Mouse (Mus musculus) heart, postnatal 0 days (tissue): ENCODE measurements around the gene Frem3. TPM values are rescaled to one million over a fixed set of nuclear protein-coding genes. Genes with fewer than 3 reads are reported as not detected.

Source experiments
- ATAC-seq: fragments of 200-750 bp; cut with Nextera tagmentation; 2 replicates; pipeline ENCODE4 v1.8.0; 2017; ENCODE audit warnings: low read depth, moderate number of reproducible peaks, moderate library complexity; ENCODE audit not compliant: insufficient read depth
- DNase-seq: peaks from one replicate; pipeline ENCODE4 v3.0.0-alpha.2; 2016; ENCODE audit warnings: low spot score
- H3K27ac ChIP-seq: fragments of 300-500 bp; sonication (generic); 2 replicates; pipeline ENCODE4 v1.5.1; 2014; ENCODE audit warnings: low read depth, mild to moderate bottlenecking
- H3K27me3 ChIP-seq: fragments of 300-500 bp; sonication (generic); 2 replicates; pipeline ENCODE4 v1.6.1; 2014; ENCODE audit warnings: low read length, mixed read lengths; ENCODE audit not compliant: control insufficient read depth, insufficient read depth
- H3K36me3 ChIP-seq: fragments of 300-500 bp; sonication (generic); replicated peaks from 2 replicates; pipeline ENCODE4 v1.6.1; 2014; ENCODE audit warnings: low read length, mixed read lengths; ENCODE audit not compliant: control insufficient read depth, insufficient read depth
- H3K4me1 ChIP-seq: fragments of 300-500 bp; sonication (generic); 2 replicates; pipeline ENCODE4 v1.6.1; 2014; ENCODE audit warnings: antibody characterized with exemption; ENCODE audit not compliant: control insufficient read depth, insufficient read depth
- H3K4me2 ChIP-seq: fragments of 300-500 bp; sonication (generic); 2 replicates; pipeline ENCODE4 v1.6.1; 2014; ENCODE audit warnings: low read depth, mild to moderate bottlenecking, low read length, moderate library complexity
- H3K4me3 ChIP-seq: fragments of 300-500 bp; sonication (generic); 2 replicates; pipeline ENCODE4 v1.5.1; 2014; ENCODE audit warnings: low read depth, low read length
- H3K9ac ChIP-seq: fragments of 300-500 bp; sonication (generic); replicated peaks from 2 replicates; pipeline ENCODE4 v1.6.1; 2014; ENCODE audit warnings: low read depth, low read length, mixed read lengths
- H3K9me3 ChIP-seq: fragments of 300-500 bp; sonication (generic); replicated peaks from 2 replicates; pipeline ENCODE4 v1.6.1; 2016; ENCODE audit warnings: low read length; ENCODE audit not compliant: control insufficient read depth
- CTCF ChIP-seq: IDR thresholded peaks from 2 replicates; pipeline ENCODE4 v1.5.1; 2016; ENCODE audit warnings: antibody characterized with exemption, control low read depth, low read depth
- EP300 ChIP-seq: IDR thresholded peaks from 2 replicates; pipeline ENCODE4 v1.6.1; 2016; ENCODE audit warnings: antibody characterized with exemption, low read depth
- WGBS: fragments of 180-500 bp; shearing (Covaris S2); extraction: QIAGEN DNeasy Blood & Tissue Kit; methylation state at CpG from one replicate; pipeline ENCODE4 v1.1.7; 2014; 5-methylcytosine and 5-hydroxymethylcytosine counted together
- polyA plus RNA-seq: library from polyadenylated mRNA; unstranded; fragments of >200 nt; fragmentation: Nextera tagmentation; extraction: Ambion mirVana; gene quantifications from 2 replicates; pipeline ENCODE4 v1.2.1, GENCODE M21; 2015
- total RNA-seq: library from RNA; depleted of rRNA; stranded (reverse); fragments of >200 nt; gene quantifications from 2 replicates; pipeline ENCODE4 v1.2.3, GENCODE M21; 2014; ENCODE audit warnings: low replicate concordance

Frem3 gene
- total and polyA plus RNA-seq, 2 experiments from 2014 or later = 0.07 to 0.15 TPM

DNA sequence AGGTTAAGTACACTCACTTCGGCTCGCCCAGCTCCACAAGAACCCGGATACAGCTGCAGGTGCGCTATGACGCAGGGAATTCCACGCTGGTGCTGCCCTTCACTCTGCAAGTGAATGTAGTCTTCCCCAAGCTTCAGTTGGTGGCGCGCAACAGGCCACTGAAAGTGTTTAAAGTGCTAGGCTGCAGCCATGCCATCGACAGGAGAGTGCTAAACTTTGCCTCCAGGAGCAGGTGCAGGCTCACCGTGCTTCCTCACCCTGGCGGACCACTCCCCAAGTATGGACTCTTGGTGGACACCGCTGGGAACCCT lies 516 bp downstream of the Frem3 start:
- 6% methylated on average over 12 of the region's 12 CpGs for WGBS
- no peak for TF ChIP-seq EP300
- TF ChIP-seq CTCF = no peak

DNA sequence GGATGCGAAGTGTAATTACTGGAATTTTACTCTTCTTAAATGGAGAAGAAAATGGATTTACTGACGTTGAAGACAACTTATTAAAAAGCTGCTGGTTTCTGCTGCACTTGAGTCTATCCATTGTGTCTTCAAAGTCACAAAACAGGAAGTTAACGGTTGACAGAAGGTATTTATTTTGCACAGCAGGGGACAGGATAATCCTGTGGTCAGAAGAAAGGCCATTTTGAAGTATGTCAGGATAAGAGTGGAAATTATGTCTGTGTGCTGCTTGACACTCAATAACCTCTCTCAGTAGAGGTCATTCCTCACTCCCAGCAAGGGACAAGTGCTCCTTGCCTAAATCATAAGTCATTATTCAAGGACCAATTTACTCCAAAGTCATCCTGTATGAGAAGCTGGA lies 8.9 kb downstream of the Frem3 start:
- Histone ChIP-seq H3K9ac (no peak overlapping the region), H3K27me3 (no peaks in the 10 kb centered on the region), H3K4me3 (no peak overlapping the region), H3K36me3 (no peaks in the 10 kb centered on the region), H3K9me3 (no peaks in the 10 kb centered on the region), H3K4me1 (no peaks in the 10 kb centered on the region), H3K27ac (no peak overlapping the region), H3K4me2 (no peak overlapping the region)
- WGBS = 59% methylated on average over 3 of the region's 3 CpGs
- DNase-seq (no peak), ATAC-seq (no peak)
- TF ChIP-seq EP300 (no peak), CTCF (no peak)

More for the DNA sequence above, 516 bp downstream of the Frem3 start:
- Histone ChIP-seq H3K9me3 (no peaks in the 10 kb centered on the region), H3K4me2 (peak overlapping the region; percentile 59), H3K36me3 (no peaks in the 10 kb centered on the region), H3K27ac (no peak overlapping the region), H3K4me1 (0 out of 2 replicates have a peak, but pooled peaks cover 6% of the 10 kb centered on the region), H3K4me3 (peak overlapping the region; percentile 28), H3K9ac (no peak overlapping the region), H3K27me3 (peaks cover 24% of the 10 kb centered on the region)
- ATAC-seq (no peak), DNase-seq (no peak)

DNA sequence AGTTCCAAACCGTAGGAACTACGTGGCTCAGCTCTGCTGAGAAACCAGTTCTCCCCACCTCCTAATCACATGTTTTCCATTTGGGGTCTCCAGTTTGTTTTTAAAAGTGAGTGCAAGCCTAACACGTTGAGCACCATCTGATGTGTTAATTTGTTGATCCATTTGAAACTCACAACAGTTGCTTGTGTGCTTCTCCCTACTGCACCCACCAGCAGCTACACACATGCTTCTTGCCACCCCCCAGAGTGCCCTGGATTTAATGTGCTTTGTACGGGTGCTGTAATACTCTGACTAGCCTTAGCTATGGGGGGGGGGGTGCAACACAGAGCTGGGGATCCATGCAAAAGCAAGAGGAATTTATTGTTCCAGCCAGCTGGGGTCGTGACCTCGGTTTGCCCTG lies 36.5 kb downstream of the Frem3 start:
- H3K27ac ChIP-seq = no peak overlapping the region
- ATAC-seq = no peak
- H3K36me3 ChIP-seq = no peaks in the 10 kb centered on the region
- H3K4me2 ChIP-seq = no peak overlapping the region
- H3K27me3 ChIP-seq = no peaks in the 10 kb centered on the region
- no peak overlapping the region for H3K9ac ChIP-seq
- no peak for TF ChIP-seq EP300
- TF ChIP-seq CTCF = no peak
- WGBS = 66% methylated on average over 6 of the region's 6 CpGs
- H3K9me3 ChIP-seq = no peaks in the 10 kb centered on the region
- DNase-seq = no peak
- no peak overlapping the region for H3K4me3 ChIP-seq
- no peaks in the 10 kb centered on the region for H3K4me1 ChIP-seq

DNA sequence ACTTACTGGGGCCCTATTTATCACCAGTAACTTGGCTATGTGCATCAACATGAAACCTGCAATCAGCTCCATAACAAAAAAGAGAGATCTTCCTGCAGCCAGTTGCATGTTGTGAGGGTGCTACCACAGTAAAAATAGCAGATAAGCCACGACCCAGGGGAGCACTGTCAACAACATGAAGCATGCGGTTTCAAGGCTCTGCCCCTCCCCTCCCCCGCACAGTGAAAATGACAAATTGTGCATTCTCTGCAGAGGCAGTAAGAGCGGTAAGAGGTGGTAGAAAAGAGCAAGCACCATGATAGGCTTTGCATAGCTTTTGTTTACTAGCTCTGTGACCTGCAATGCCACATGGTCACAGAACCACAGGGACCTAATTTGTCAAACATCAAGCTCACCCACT lies 46.8 kb downstream of the Frem3 start:
- no peak overlapping the region for H3K4me3 ChIP-seq
- WGBS = 33% methylated on average over 4 of the region's 4 CpGs
- no peak for DNase-seq
- H3K36me3 ChIP-seq = no peaks in the 10 kb centered on the region
- H3K4me2 ChIP-seq = no peak overlapping the region
- H3K27ac ChIP-seq = no peak overlapping the region
- H3K9me3 ChIP-seq = no peaks in the 10 kb centered on the region
- H3K27me3 ChIP-seq = no peaks in the 10 kb centered on the region
- H3K9ac ChIP-seq = no peak overlapping the region
- TF ChIP-seq EP300 (no peak), CTCF (no peak)
- no peak for ATAC-seq
- no peaks in the 10 kb centered on the region for H3K4me1 ChIP-seq

DNA sequence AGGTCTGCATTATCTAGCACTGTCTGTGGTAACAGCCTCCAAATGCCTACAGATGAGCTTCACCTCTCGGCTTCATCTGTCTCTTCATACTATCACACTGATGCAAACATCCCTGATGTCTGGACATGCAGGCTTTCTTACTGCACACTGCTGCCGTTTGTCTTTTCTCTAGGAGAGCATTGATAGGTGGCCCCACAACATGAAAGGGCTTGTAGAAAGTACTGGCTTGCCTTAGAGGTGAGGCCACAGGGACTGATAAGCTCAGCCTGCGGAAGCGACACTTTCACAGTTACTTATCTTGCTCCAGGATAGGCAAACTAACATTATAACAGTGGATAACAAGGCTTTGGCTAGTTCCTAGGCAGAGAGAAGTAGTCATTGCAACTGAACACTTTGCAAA lies 50.2 kb downstream of the Frem3 start:
- H3K4me2 ChIP-seq = no peak overlapping the region
- TF ChIP-seq CTCF (no peak), EP300 (no peak)
- 17% methylated on average over 4 of the region's 4 CpGs for WGBS
- H3K4me1 ChIP-seq = no peaks in the 10 kb centered on the region
- DNase-seq = no peak
- H3K9me3 ChIP-seq = no peaks in the 10 kb centered on the region
- no peaks in the 10 kb centered on the region for H3K27me3 ChIP-seq
- no peak overlapping the region for H3K4me3 ChIP-seq
- H3K9ac ChIP-seq = no peak overlapping the region
- no peaks in the 10 kb centered on the region for H3K36me3 ChIP-seq
- no peak for ATAC-seq
- no peak overlapping the region for H3K27ac ChIP-seq

DNA sequence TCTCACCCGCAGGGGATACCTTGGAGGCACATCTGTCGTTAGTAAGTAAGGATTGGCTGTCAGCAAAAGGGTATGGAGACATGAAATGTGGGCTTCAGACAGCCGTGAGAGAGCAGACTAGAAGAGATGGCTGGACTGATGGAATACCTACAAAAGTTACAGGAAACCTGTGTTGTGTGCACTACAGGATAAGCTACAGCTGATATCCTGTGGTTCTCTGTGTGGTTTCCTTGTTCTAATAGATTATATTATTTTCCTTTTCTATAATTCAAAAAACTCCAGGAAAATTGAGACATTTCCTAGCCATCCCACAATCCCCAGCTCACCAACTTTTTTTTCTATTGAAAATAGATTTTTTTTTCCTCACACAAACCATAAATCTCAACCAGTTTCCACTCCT lies 52.6 kb downstream of the Frem3 start:
- 56% methylated on average over 3 of the region's 3 CpGs for WGBS
- H3K4me2 ChIP-seq = no peak overlapping the region
- no peaks in the 10 kb centered on the region for H3K27me3 ChIP-seq
- no peaks in the 10 kb centered on the region for H3K36me3 ChIP-seq
- no peak overlapping the region for H3K27ac ChIP-seq
- no peak overlapping the region for H3K4me3 ChIP-seq
- H3K4me1 ChIP-seq = no peaks in the 10 kb centered on the region
- no peak for TF ChIP-seq CTCF
- no peak for TF ChIP-seq EP300
- DNase-seq = no peak
- ATAC-seq = no peak
- no peaks in the 10 kb centered on the region for H3K9me3 ChIP-seq
- no peak overlapping the region for H3K9ac ChIP-seq
